Mouse (Mus musculus): ENCODE measurements around the gene Thra.
A peak's percentile ranks its signal among the peaks of the same experiment; 100 is the strongest.

Thra gene

GRCm38 (mm10) chr11:98796515-98797216 is 56.2 kb downstream of the Thra start:
- peak; percentile 84 to 89 for DNase-seq

GRCm38 (mm10) chr11:98797306-98797705 is 56.9 kb downstream of the Thra start:
- DNase-seq: peak in 1 of 2 experiments; percentile 61

- no peak for DNase-seq
Observed at GRCm38 (mm10) chr11:98797909-98798308, 57.5 kb downstream of the Thra start.

GRCm38 (mm10) chr11:98804605-98805004 is 64.2 kb downstream of the Thra start, which contains the start of gene Casc3:
Casc3 (plus strand) TSS chr11:98804905.
- no peak for DNase-seq

GRCm38 (mm10) chr11:98808417-98808816 is 68.0 kb downstream of the Thra start:
- no peak for DNase-seq

- DNase-seq: peak; percentile 99 to 100
Observed at GRCm38 (mm10) chr11:98809457-98810290, 69.2 kb downstream of the Thra start.

- no peak for DNase-seq
Observed at GRCm38 (mm10) chr11:98810686-98811085, 70.2 kb downstream of the Thra start.

- DNase-seq: no peak
Observed at GRCm38 (mm10) chr11:98816706-98817239, 76.3 kb downstream of the Thra start.

All from kidney, postnatal 4 days (tissue).